In genomic region chr8:77288492-77288891, GRCm38 (mm10) we compare ENCODE assay signal across 23 mouse cellular contexts.
DNase-seq lines count a peak whose midpoint lies in the region; ATAC-seq and TF ChIP-seq lines count a peak whose summit lies in the region.
"Had no signal": no experiment of that assay in that cellular context is flagged by ENCODE, and none has a peak within 500 bp of the region (broad histone marks: within the 10 kb centered on the region; RNA-seq: fewer than 3 reads in every experiment).

No protein-coding gene starts in this region.

- H3K4me2 ChIP-seq in forebrain, embryonic 12.5 days = no peak overlapping the region
- H3K4me2 ChIP-seq in forebrain, postnatal 0 days (ENCODE audit: low read depth) = no peak overlapping the region
- H3K4me2 ChIP-seq in stomach, postnatal 0 days (replicated peaks; ENCODE audit: low read depth) = no peak overlapping the region
- no peak overlapping the region for H3K4me2 ChIP-seq in midbrain, embryonic 15.5 days
- H3K4me2 ChIP-seq: embryonic facial prominence, embryonic 13.5 days; hindbrain, embryonic 13.5 days; intestine, embryonic 15.5 days had no signal

- no peaks in the 10 kb centered on the region for H3K36me3 ChIP-seq in forebrain, embryonic 12.5 days (replicated peaks)
- no peaks in the 10 kb centered on the region for H3K36me3 ChIP-seq in forebrain, embryonic 10.5 days (replicated peaks)
- H3K36me3 ChIP-seq in forebrain, postnatal 0 days (ENCODE audit: insufficient read depth) = no peaks in the 10 kb centered on the region
- no peaks in the 10 kb centered on the region for H3K36me3 ChIP-seq in stomach, postnatal 0 days (ENCODE audit: control insufficient read depth, insufficient read depth, low read length)
- H3K36me3 ChIP-seq in midbrain, embryonic 15.5 days (replicated peaks) = no peaks in the 10 kb centered on the region
- H3K36me3 ChIP-seq: embryonic facial prominence, embryonic 13.5 days; hindbrain, embryonic 13.5 days; intestine, embryonic 15.5 days had no signal

- H3K4me3 ChIP-seq in forebrain, embryonic 12.5 days (replicated peaks) = no peak overlapping the region
- H3K4me3 ChIP-seq in forebrain, embryonic 10.5 days = no peak overlapping the region
- H3K4me3 ChIP-seq in embryonic fibroblast, embryonic 13.5 days (ENCODE audit: insufficient read depth, low read length) = no peak overlapping the region
- no peak overlapping the region for H3K4me3 ChIP-seq in forebrain, postnatal 0 days (ENCODE audit: low read depth, low read length)
- no peak overlapping the region for H3K4me3 ChIP-seq in stomach, postnatal 0 days (ENCODE audit: low read depth, low read length)
- H3K4me3 ChIP-seq in midbrain, embryonic 15.5 days = no peak overlapping the region
- H3K4me3 ChIP-seq: embryonic facial prominence, embryonic 13.5 days; heart, embryonic 10.5 days; hindbrain, embryonic 13.5 days; intestine, embryonic 15.5 days had no signal

- H3K9me3 ChIP-seq in forebrain, embryonic 12.5 days = no peaks in the 10 kb centered on the region
- H3K9me3 ChIP-seq in forebrain, embryonic 10.5 days = no peaks in the 10 kb centered on the region
- H3K9me3 ChIP-seq in forebrain, postnatal 0 days (ENCODE audit: low read length) = peaks cover 5% of the 10 kb centered on the region; the same call in 1 of the 2 replicates
- no peaks in the 10 kb centered on the region for H3K9me3 ChIP-seq in stomach, postnatal 0 days (ENCODE audit: control insufficient read depth, low read length)
- no peaks in the 10 kb centered on the region for H3K9me3 ChIP-seq in midbrain, embryonic 15.5 days
- H3K9me3 ChIP-seq: embryonic facial prominence, embryonic 13.5 days; G1E; heart, embryonic 10.5 days; hindbrain, embryonic 13.5 days; intestine, embryonic 15.5 days had no signal

- ATAC-seq in forebrain, embryonic 12.5 days (ENCODE audit: low FRiP score) = 0 out of 2 replicates have a peak, but pooled peaks have one; percentile 33
- ATAC-seq in forebrain, postnatal 0 days = peak; percentile 73
- no peak for ATAC-seq in stomach, postnatal 0 days (ENCODE audit: low FRiP score, low TSS enrichment)
- no peak for ATAC-seq in midbrain, embryonic 15.5 days (replicated peaks)
- ATAC-seq: CD4-positive, CD25-positive, alpha-beta regulatory T cell, adult 4 months; intestine, embryonic 15.5 days had no signal

- no peaks in the 10 kb centered on the region for H3K27me3 ChIP-seq in forebrain, embryonic 12.5 days
- H3K27me3 ChIP-seq in forebrain, embryonic 10.5 days (ENCODE audit: poor library complexity, severe bottlenecking) = no peaks in the 10 kb centered on the region
- no peaks in the 10 kb centered on the region for H3K27me3 ChIP-seq in forebrain, postnatal 0 days (ENCODE audit: insufficient read depth, low read length)
- no peaks in the 10 kb centered on the region for H3K27me3 ChIP-seq in stomach, postnatal 0 days (ENCODE audit: control insufficient read depth, insufficient read depth, low read length)
- H3K27me3 ChIP-seq in midbrain, embryonic 15.5 days (replicated peaks) = no peaks in the 10 kb centered on the region
- H3K27me3 ChIP-seq: embryonic facial prominence, embryonic 13.5 days; hindbrain, embryonic 13.5 days; intestine, embryonic 15.5 days had no signal

- 0 out of 2 replicates have a peak, but pooled peaks cover 5% of the 10 kb centered on the region for H3K4me1 ChIP-seq in forebrain, embryonic 12.5 days
- peaks cover 6% of the 10 kb centered on the region for H3K4me1 ChIP-seq in forebrain, embryonic 10.5 days
- peaks cover 6% of the 10 kb centered on the region; the same call in 1 of the 2 replicates for H3K4me1 ChIP-seq in embryonic fibroblast, embryonic 13.5 days (ENCODE audit: control insufficient read depth, insufficient read depth, low read length)
- H3K4me1 ChIP-seq in forebrain, postnatal 0 days (ENCODE audit: insufficient read depth) = no peaks in the 10 kb centered on the region
- H3K4me1 ChIP-seq in stomach, postnatal 0 days (replicated peaks; ENCODE audit: control insufficient read depth, insufficient read depth) = no peaks in the 10 kb centered on the region
- no peaks in the 10 kb centered on the region for H3K4me1 ChIP-seq in midbrain, embryonic 15.5 days
- H3K4me1 ChIP-seq: embryonic facial prominence, embryonic 13.5 days; hindbrain, embryonic 13.5 days; intestine, embryonic 15.5 days had no signal

- DNase-seq in forebrain, embryonic 10.5 days (ENCODE audit: extremely low spot score, low spot score) = no peak
- DNase-seq in forebrain, postnatal 0 days = peak; percentile 26
- DNase-seq in stomach, postnatal 0 days (ENCODE audit: low spot score) = peak; percentile 11
- DNase-seq in urinary bladder, postnatal 14 days (ENCODE audit: low spot score) = no peak
- DNase-seq: adrenal gland, adult 8-10 months; adrenal gland, postnatal 36 days; B cell, adult 2 months; cerebellum, adult 11-12 months; cerebellum, adult 9-10 months; cerebellum, postnatal 25 days; gastrocnemius, postnatal 36 days; heart, adult 18-20 months; heart, postnatal 10 days; heart, postnatal 4 days had no signal

- no peak for TF ChIP-seq EP300 in stomach, postnatal 0 days (optimal IDR thresholded peaks at IDR 0.05)

- 95% methylated on average over 12 of the region's 12 CpGs for WGBS in forebrain, embryonic 12.5 days
- 96% methylated on average over 12 of the region's 12 CpGs for WGBS in forebrain, embryonic 10.5 days
- 67% methylated on average over 12 of the region's 12 CpGs for WGBS in forebrain, postnatal 0 days
- 93% methylated on average over 12 of the region's 12 CpGs for WGBS in stomach, postnatal 0 days
- WGBS in midbrain, embryonic 15.5 days = 94% methylated on average over 12 of the region's 12 CpGs

- H3K27ac ChIP-seq in forebrain, embryonic 12.5 days = no peak overlapping the region
- no peak overlapping the region for H3K27ac ChIP-seq in forebrain, embryonic 10.5 days
- H3K27ac ChIP-seq in embryonic fibroblast, embryonic 13.5 days (ENCODE audit: insufficient read depth, low read length) = 0 out of 2 replicates have a peak overlapping the region, but pooled peaks have one; percentile 2
- H3K27ac ChIP-seq in forebrain, postnatal 0 days (ENCODE audit: low read depth, low read length) = no peak overlapping the region
- no peak overlapping the region for H3K27ac ChIP-seq in stomach, postnatal 0 days (replicated peaks)
- no peak overlapping the region for H3K27ac ChIP-seq in midbrain, embryonic 15.5 days
- H3K27ac ChIP-seq: embryonic facial prominence, embryonic 13.5 days; heart, embryonic 10.5 days; hindbrain, embryonic 13.5 days; intestine, embryonic 15.5 days had no signal

- no peak overlapping the region for H3K9ac ChIP-seq in forebrain, embryonic 12.5 days
- H3K9ac ChIP-seq in forebrain, postnatal 0 days = no peak overlapping the region
- no peak overlapping the region for H3K9ac ChIP-seq in stomach, postnatal 0 days (ENCODE audit: low read length)
- H3K9ac ChIP-seq in midbrain, embryonic 15.5 days = no peak overlapping the region
- H3K9ac ChIP-seq: embryonic facial prominence, embryonic 13.5 days; hindbrain, embryonic 13.5 days; intestine, embryonic 15.5 days had no signal

- no peak for TF ChIP-seq POLR2A in embryonic fibroblast, embryonic 13.5 days (IDR thresholded peaks at IDR 0.05; ENCODE audit: low read depth, low read length)

- no peak for TF ChIP-seq CTCF in embryonic fibroblast, embryonic 13.5 days (IDR thresholded peaks at IDR 0.05; ENCODE audit: borderline replicate concordance, insufficient read depth, low read length)
- no peak for TF ChIP-seq CTCF in forebrain, postnatal 0 days (IDR thresholded peaks at IDR 0.05; ENCODE audit: low read depth)
- TF ChIP-seq CTCF in stomach, postnatal 0 days (IDR thresholded peaks at IDR 0.05; ENCODE audit: low read depth) = no peak

Comparison
In these comparisons a context has a peak if more than half of its experiments do, and no peak if none do; other contexts are left out.
1. DNase-seq: peak in forebrain, postnatal 0 days (single experiment) and stomach, postnatal 0 days (single experiment); none in forebrain, embryonic 10.5 days (single experiment) and urinary bladder, postnatal 14 days (single experiment).
2. ATAC-seq: peak in forebrain, embryonic 12.5 days (single experiment) and forebrain, postnatal 0 days (single experiment); none in stomach, postnatal 0 days (single experiment) and midbrain, embryonic 15.5 days (single experiment).